In the genomic region with DNA sequence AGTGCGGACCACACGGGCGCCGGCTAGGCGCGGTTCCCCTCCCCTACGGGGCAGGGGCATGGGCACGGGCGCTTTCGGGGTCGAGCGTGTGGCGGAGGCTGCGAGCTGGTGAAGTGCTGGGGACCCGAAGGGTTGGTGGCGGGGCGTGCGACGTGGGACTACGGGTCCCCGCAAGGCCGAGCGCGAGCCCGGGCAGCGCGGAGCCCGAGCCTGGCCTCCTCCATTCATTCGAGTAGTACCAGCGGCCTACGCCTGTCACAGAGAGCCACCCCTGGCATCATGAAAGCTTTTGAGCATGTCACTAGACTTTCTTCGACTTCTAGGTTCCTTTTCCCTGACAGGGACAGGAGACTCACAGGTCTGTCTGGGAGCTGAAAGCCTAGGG, we compare ENCODE assay signal across 8 mouse cellular contexts. TPM values are rescaled to one million over a fixed set of nuclear protein-coding genes. Genes with fewer than 3 reads are reported as not detected.
DNase-seq lines count a peak whose midpoint lies in the region; ATAC-seq lines count a peak whose summit lies in the region.

A gene (minus strand): TSS at position 134 of the 385 bp plus-strand sequence.

- H3K4me3 ChIP-seq in midbrain, embryonic 15.5 days = peak within 1 kb of the TSS; percentile 73

- ATAC-seq in erythroblast, adult 5-6 weeks (replicated peaks; ENCODE audit: low FRiP score, poor library complexity, severe bottlenecking) = peak; percentile 31; the same call in 1 of the 2 replicates
- ATAC-seq in midbrain, embryonic 15.5 days (replicated peaks) = peak; percentile 71
- no peak for ATAC-seq in granulocyte monocyte progenitor cell, adult 5-6 weeks (replicated peaks; ENCODE audit: poor library complexity, severe bottlenecking)

- WGBS in midbrain, embryonic 15.5 days = under 1% methylated on average over 32 of the region's 32 CpGs

- H3K4me1 ChIP-seq in midbrain, embryonic 15.5 days = peaks cover 23% of the 10 kb centered on the region

- H3K27ac ChIP-seq in midbrain, embryonic 15.5 days = peak within 1 kb of the TSS; percentile 95

- H3K9ac ChIP-seq in midbrain, embryonic 15.5 days = peak within 1 kb of the TSS; percentile 78

- peak within 1 kb of the TSS; percentile 57 for H3K4me2 ChIP-seq in midbrain, embryonic 15.5 days

- DNase-seq in embryo, embryonic 10.5 days (ENCODE audit: low spot score) = peak; percentile 65
- no peak for DNase-seq in embryo, embryonic 11 days
- peak; percentile 79 for DNase-seq in right cerebral cortex, adult 18-20 months
- DNase-seq in right cerebral cortex, postnatal 25 days = no peak
- peak; percentile 75 for DNase-seq in kidney, postnatal 10 days

- H3K9me3 ChIP-seq in midbrain, embryonic 15.5 days = no peaks in the 10 kb centered on the region

- no peaks in the 10 kb centered on the region for H3K27me3 ChIP-seq in midbrain, embryonic 15.5 days (replicated peaks)

- 0 out of 2 replicates have a peak, but pooled peaks cover 5% of the 10 kb centered on the region for H3K36me3 ChIP-seq in midbrain, embryonic 15.5 days (replicated peaks)

RNA-seq across cellular contexts. Expression of the gene that starts here (rescaled TPM):
- not detected in 2 replicates for total RNA-seq in erythroblast, adult 5-6 weeks (2015; ENCODE audit: low replicate concordance)
- total RNA-seq in erythroblast, adult 5-6 weeks (2017; ENCODE audit: low replicate concordance) = not detected in 2 replicates
- polyA plus RNA-seq in midbrain, embryonic 15.5 days (2015; fragmentation: Nextera tagmentation; extraction: Ambion mirVana) = 0.50 and 0.74 TPM in 2 replicates
- total RNA-seq in granulocyte monocyte progenitor cell, adult 5-6 weeks (2014; fragmentation: Nextera tagmentation) = 0.19 and 0.23 TPM in 2 replicates
- total RNA-seq in granulocyte monocyte progenitor cell, adult 5-6 weeks (2017) = 0.09 and 0.36 TPM in 2 replicates

Comparison
In these comparisons a context has a peak if more than half of its experiments do, and no peak if none do; other contexts are left out.
1. DNase-seq: peak in embryo, embryonic 10.5 days (single experiment), right cerebral cortex, adult 18-20 months (single experiment) and kidney, postnatal 10 days (single experiment); none in embryo, embryonic 11 days (single experiment) and right cerebral cortex, postnatal 25 days (single experiment).
2. Peak in ATAC-seq in erythroblast, adult 5-6 weeks; RNA of the gene not detected or under 1 TPM.
3. Peak in ATAC-seq, H3K4me3 ChIP-seq, H3K27ac ChIP-seq, H3K9ac ChIP-seq and H3K4me2 ChIP-seq in midbrain, embryonic 15.5 days; RNA of the gene not detected or under 1 TPM.